In the genomic region with DNA sequence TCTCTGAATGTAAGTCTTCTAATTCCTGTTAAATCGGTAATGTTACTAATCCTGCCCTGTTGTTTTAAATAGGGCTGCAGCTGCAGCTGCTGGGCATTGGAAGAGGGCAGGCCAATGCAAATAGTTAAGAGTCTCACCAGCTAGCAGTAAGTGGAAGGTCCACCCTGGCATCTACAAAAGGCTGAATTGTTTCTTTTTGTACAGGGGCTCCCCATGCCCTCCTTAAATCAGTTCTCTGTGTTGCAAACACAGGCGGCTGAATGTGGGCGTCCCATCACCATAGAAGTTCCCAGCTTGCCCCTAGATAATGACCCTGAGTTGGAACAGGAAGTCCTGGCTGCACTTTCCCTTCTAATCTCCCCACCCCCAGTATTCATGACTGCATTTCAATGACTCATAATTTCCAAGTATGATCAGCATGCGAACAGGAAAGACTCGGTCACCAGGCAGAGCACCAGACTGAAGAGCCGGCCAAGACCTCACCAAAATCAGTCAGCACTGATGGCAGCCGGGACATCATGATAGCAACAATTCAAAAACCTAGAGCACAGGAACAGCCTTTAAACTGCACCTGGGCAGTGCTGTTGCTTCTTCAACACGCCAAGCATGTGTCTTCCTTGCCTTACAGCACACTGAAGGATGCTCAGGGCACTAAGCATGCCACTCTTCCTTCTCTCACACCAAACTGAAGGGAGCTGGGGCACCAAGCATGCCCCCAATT, we compare ENCODE assay signal across 9 mouse cellular contexts.
DNase-seq lines count a peak whose midpoint lies in the region; ATAC-seq lines count a peak whose summit lies in the region.
"Had no signal": no experiment of that assay in that cellular context is flagged by ENCODE, and none has a peak within 500 bp of the region (broad histone marks: within the 10 kb centered on the region; RNA-seq: fewer than 3 reads in every experiment).

No protein-coding gene starts in this region.

- H3K4me1 ChIP-seq in hindbrain, embryonic 12.5 days, result peaks cover 11% of the 10 kb centered on the region

- no peak overlapping the region for H3K4me3 ChIP-seq in hindbrain, embryonic 12.5 days
- H3K4me3 ChIP-seq: erythroblast, embryonic 14.5 days had no signal

- H3K27me3 ChIP-seq in hindbrain, embryonic 12.5 days, result no peaks in the 10 kb centered on the region

- WGBS in hindbrain, embryonic 12.5 days, result 63% methylated on average over 8 of the region's 8 CpGs

- no peaks in the 10 kb centered on the region for H3K9me3 ChIP-seq in hindbrain, embryonic 12.5 days (replicated peaks)

- peak; percentile 88 for DNase-seq in CD4-positive helper T cell, adult 2 months (ENCODE audit: low read depth, low spot score)
- peak; percentile 57 for DNase-seq in adipocyte (ENCODE audit: low spot score)
- DNase-seq in gastrocnemius, adult 8-10 months (ENCODE audit: low spot score in 2 of 2), result peak; percentile 59 to 60
- DNase-seq in kidney, adult 11 months, result peak; percentile 75
- DNase-seq in lung, postnatal 25 days (ENCODE audit: low spot score), result peak; percentile 90
- no peak for DNase-seq in frontal cortex, postnatal 14 days (ENCODE audit: low spot score in 2 of 2)
- DNase-seq in layer of hippocampus, adult 11-12 months (ENCODE audit: low spot score), result no peak

- no peak for ATAC-seq in hindbrain, embryonic 12.5 days (ENCODE audit: low FRiP score)

- H3K4me2 ChIP-seq in hindbrain, embryonic 12.5 days (replicated peaks), result no peak overlapping the region

- no peak overlapping the region for H3K27ac ChIP-seq in hindbrain, embryonic 12.5 days

- H3K36me3 ChIP-seq in hindbrain, embryonic 12.5 days, result no peaks in the 10 kb centered on the region

- H3K9ac ChIP-seq in hindbrain, embryonic 12.5 days, result no peak overlapping the region

Comparison
In these comparisons a context has a peak if more than half of its experiments do, and no peak if none do; other contexts are left out.
1. DNase-seq: peak in CD4-positive helper T cell, adult 2 months (single experiment), adipocyte (single experiment), gastrocnemius, adult 8-10 months (2 of 2), kidney, adult 11 months (single experiment) and lung, postnatal 25 days (single experiment); none in frontal cortex, postnatal 14 days (0 of 2) and layer of hippocampus, adult 11-12 months (single experiment).